Mouse (Mus musculus) regulatory T cell (primary cell): ENCODE results near the gene Ap3b1.

Experiments used
- in situ Hi-C: fragments of 300-600 bp; cut with MboI, MseI; formaldehyde crosslinking; loops from one replicate; pipeline ENCODE4 v1.15.1; 2025; ENCODE audit warnings: high pct_unique_total_duplicates

The Ap3b1 gene

GRCm38 (mm10) chr13:94595289-94595688 lies 236.5 kb downstream of the Ap3b1 start:
- in situ Hi-C loops: no loop called here

- in situ Hi-C loops: no loop called here
Measured at GRCm38 (mm10) chr13:94595701-94596361, 237.1 kb downstream of the Ap3b1 start.

GRCm38 (mm10) chr13:94596386-94597033 lies 237.8 kb downstream of the Ap3b1 start:
- in situ Hi-C loops: no loop called here

GRCm38 (mm10) chr13:94599718-94600117 lies 241.0 kb downstream of the Ap3b1 start:
- in situ Hi-C loops: no loop called here

- in situ Hi-C loops: no loop called here
Measured at GRCm38 (mm10) chr13:94607035-94607860, 248.5 kb downstream of the Ap3b1 start.

GRCm38 (mm10) chr13:94607861-94608223 lies 249.1 kb downstream of the Ap3b1 start:
- in situ Hi-C loops: no loop called here

- in situ Hi-C loops: no loop called here
Measured at GRCm38 (mm10) chr13:94608420-94608831, 249.7 kb downstream of the Ap3b1 start.

- in situ Hi-C loops: no loop called here
Measured at GRCm38 (mm10) chr13:94608947-94609346, 250.2 kb downstream of the Ap3b1 start.
